Mouse (Mus musculus) small intestine, adult 2 months (tissue): ENCODE measurements around the gene Dna2.
"Not testable (repeated sequence)": the region's sequence is repeated elsewhere in the genome, so short reads cannot be mapped to it uniquely, and the experiment has no call there.

Experiments
- CTCF ChIP-seq: fragments of 200-500 bp; IDR thresholded peaks from 2 replicates; pipeline ENCODE4 v1.5.1; 2012; ENCODE audit warnings: low read depth, mild to moderate bottlenecking, control low read depth, inconsistent platforms, low read length, moderate library complexity, mixed read lengths; ENCODE audit not compliant: insufficient replicate concordance, insufficient read length; ENCODE audit errors: extremely low read depth
- POLR2A ChIP-seq: fragments of 200-500 bp; IDR thresholded peaks from 2 replicates; pipeline ENCODE4 v1.6.1; 2012; ENCODE audit warnings: low read depth, mild to moderate bottlenecking, control low read depth, inconsistent platforms, low read length, moderate library complexity

DNA sequence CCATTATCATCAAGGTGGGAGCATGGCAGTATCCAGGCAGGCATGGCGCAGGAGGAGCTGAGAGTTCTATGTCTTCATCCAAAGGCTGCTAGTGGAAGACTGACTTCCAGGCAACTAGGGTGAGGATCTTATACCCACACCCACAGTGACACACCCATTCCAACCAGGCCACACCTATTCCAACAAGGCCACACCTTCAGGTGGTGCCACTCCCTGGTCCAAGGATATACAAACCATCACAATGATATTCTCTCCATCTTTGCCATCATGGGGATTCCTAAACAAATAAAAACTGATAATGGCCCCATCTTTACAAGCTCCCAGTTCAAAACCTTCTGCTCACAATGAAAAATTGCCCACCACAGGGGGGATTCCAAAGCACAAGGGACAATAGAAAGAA lies 37.9 kb upstream of the Dna2 start, which contains the start of gene Tet1:
- TF ChIP-seq POLR2A, CTCF: not testable (repeated sequence)
